Mouse (Mus musculus): ENCODE results near the gene March11. TPM values are rescaled to one million over a fixed set of nuclear protein-coding genes. Genes with fewer than 3 reads are reported as not detected.

The March11 gene
- polyA plus RNA-seq, 1 experiment from 2014 or later, result 3.6 TPM

- Histone ChIP-seq H3K27ac (ENCODE audit: low read depth, low read length) (no peak overlapping the region), H3K9me3 (ENCODE audit: control insufficient read depth, low read length) (no peaks in the 10 kb centered on the region), H3K4me2 (replicated peaks; ENCODE audit: low read depth, low read length) (no peak overlapping the region), H3K9ac (ENCODE audit: low read depth, low read length) (no peak overlapping the region), H3K4me1 (replicated peaks; ENCODE audit: control insufficient read depth, insufficient read depth, low read length) (no peaks in the 10 kb centered on the region), H3K36me3 (ENCODE audit: control insufficient read depth, insufficient read depth, low read length) (no peaks in the 10 kb centered on the region), H3K4me3 (ENCODE audit: low read depth, low read length) (no peak overlapping the region), H3K27me3 (ENCODE audit: control insufficient read depth, insufficient read depth, low read length) (no peaks in the 10 kb centered on the region)
- DNase-seq (ENCODE audit: low spot score), result no peak
- WGBS, result 87% methylated on average over 4 of the region's 4 CpGs
- no peak for ATAC-seq (ENCODE audit: low FRiP score)
Measured at GRCm38 (mm10) chr15:26378879-26379278, 70.0 kb downstream of the March11 start.

GRCm38 (mm10) chr15:26379831-26380230 is 71.0 kb downstream of the March11 start:
- Histone ChIP-seq H3K9me3 (ENCODE audit: control insufficient read depth, low read length) (no peaks in the 10 kb centered on the region), H3K4me1 (replicated peaks; ENCODE audit: control insufficient read depth, insufficient read depth, low read length) (no peaks in the 10 kb centered on the region), H3K27me3 (ENCODE audit: control insufficient read depth, insufficient read depth, low read length) (no peaks in the 10 kb centered on the region), H3K36me3 (ENCODE audit: control insufficient read depth, insufficient read depth, low read length) (no peaks in the 10 kb centered on the region), H3K9ac (ENCODE audit: low read depth, low read length) (no peak overlapping the region), H3K27ac (ENCODE audit: low read depth, low read length) (no peak overlapping the region), H3K4me2 (replicated peaks; ENCODE audit: low read depth, low read length) (no peak overlapping the region), H3K4me3 (ENCODE audit: low read depth, low read length) (no peak overlapping the region)
- ATAC-seq (ENCODE audit: low FRiP score) (no peak), DNase-seq (ENCODE audit: low spot score) (no peak)
- WGBS, result 95% methylated on average over 3 of the region's 3 CpGs

DNA sequence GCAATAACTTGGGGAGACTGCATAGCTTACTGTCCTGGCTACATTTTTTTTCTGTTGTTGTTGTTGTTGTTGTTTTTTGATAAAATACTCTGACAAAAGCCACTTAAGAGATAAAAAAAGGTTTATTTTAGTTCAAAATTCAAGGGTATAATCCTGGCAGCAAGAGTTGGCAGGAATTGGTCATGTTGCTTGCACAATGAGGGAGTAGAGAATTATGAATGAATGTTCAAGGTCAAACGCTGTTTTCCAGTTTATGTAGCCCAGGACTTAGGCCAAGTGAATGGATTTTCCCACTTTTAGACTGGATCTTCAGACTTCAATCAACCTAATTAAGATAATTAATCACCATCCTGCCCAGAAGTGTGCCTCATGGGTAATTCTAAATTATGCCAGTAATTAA is 72.0 kb downstream of the March11 start:
- no peak for ATAC-seq (ENCODE audit: low FRiP score)
- Histone ChIP-seq H3K4me3 (ENCODE audit: low read depth, low read length) (no peak overlapping the region), H3K36me3 (ENCODE audit: control insufficient read depth, insufficient read depth, low read length) (no peaks in the 10 kb centered on the region), H3K27me3 (ENCODE audit: control insufficient read depth, insufficient read depth, low read length) (no peaks in the 10 kb centered on the region), H3K4me2 (replicated peaks; ENCODE audit: low read depth, low read length) (no peak overlapping the region), H3K9me3 (ENCODE audit: control insufficient read depth, low read length) (no peaks in the 10 kb centered on the region), H3K27ac (ENCODE audit: low read depth, low read length) (no peak overlapping the region), H3K9ac (ENCODE audit: low read depth, low read length) (no peak overlapping the region), H3K4me1 (replicated peaks; ENCODE audit: control insufficient read depth, insufficient read depth, low read length) (no peaks in the 10 kb centered on the region)
- no peak for DNase-seq (ENCODE audit: low spot score)
- WGBS, result 83% methylated on average over 1 of the region's 1 CpGs

GRCm38 (mm10) chr15:26390001-26390400 is 81.2 kb downstream of the March11 start:
- DNase-seq (ENCODE audit: low spot score) (no peak), ATAC-seq (ENCODE audit: low FRiP score) (no peak)
- Histone ChIP-seq H3K36me3 (ENCODE audit: control insufficient read depth, insufficient read depth, low read length) (no peaks in the 10 kb centered on the region), H3K9me3 (ENCODE audit: control insufficient read depth, low read length) (no peaks in the 10 kb centered on the region), H3K9ac (ENCODE audit: low read depth, low read length) (no peak overlapping the region), H3K27me3 (ENCODE audit: control insufficient read depth, insufficient read depth, low read length) (no peaks in the 10 kb centered on the region), H3K27ac (ENCODE audit: low read depth, low read length) (no peak overlapping the region), H3K4me2 (replicated peaks; ENCODE audit: low read depth, low read length) (no peak overlapping the region), H3K4me1 (replicated peaks; ENCODE audit: control insufficient read depth, insufficient read depth, low read length) (no peaks in the 10 kb centered on the region), H3K4me3 (ENCODE audit: low read depth, low read length) (no peak overlapping the region)
- WGBS, result 96% methylated on average over 9 of the region's 9 CpGs

DNA sequence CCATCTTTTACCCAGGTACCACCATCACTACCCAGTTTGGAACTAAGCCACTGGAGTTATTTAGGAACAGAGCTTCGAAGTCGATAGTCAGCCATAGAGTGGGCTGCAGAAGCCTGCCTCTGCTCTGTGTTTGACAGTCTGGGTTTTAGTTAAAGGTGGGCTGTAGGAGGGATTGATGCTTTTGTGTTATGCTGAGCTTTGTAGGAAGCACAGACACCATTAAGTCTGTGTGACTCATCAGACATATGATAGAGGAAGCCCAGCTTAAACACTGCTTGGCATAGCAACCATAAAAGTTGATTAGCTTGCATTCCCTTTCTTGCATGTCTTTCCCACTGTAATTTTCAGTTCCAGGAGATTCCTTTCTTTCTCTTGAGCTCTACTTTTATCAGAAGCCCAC is 87.7 kb downstream of the March11 start:
- H3K9ac ChIP-seq (ENCODE audit: low read depth, low read length), result no peak overlapping the region
- no peaks in the 10 kb centered on the region for H3K9me3 ChIP-seq (ENCODE audit: control insufficient read depth, low read length)
- no peak overlapping the region for H3K27ac ChIP-seq (ENCODE audit: low read depth, low read length)
- 97% methylated on average over 2 of the region's 2 CpGs for WGBS
- H3K4me1 ChIP-seq (replicated peaks; ENCODE audit: control insufficient read depth, insufficient read depth, low read length), result no peaks in the 10 kb centered on the region
- DNase-seq (ENCODE audit: low spot score) (no peak), ATAC-seq (ENCODE audit: low FRiP score) (no peak)
- no peak overlapping the region for H3K4me3 ChIP-seq (ENCODE audit: low read depth, low read length)
- H3K36me3 ChIP-seq (ENCODE audit: control insufficient read depth, insufficient read depth, low read length), result no peaks in the 10 kb centered on the region
- H3K27me3 ChIP-seq (ENCODE audit: control insufficient read depth, insufficient read depth, low read length), result no peaks in the 10 kb centered on the region
- no peak overlapping the region for H3K4me2 ChIP-seq (replicated peaks; ENCODE audit: low read depth, low read length)

DNA sequence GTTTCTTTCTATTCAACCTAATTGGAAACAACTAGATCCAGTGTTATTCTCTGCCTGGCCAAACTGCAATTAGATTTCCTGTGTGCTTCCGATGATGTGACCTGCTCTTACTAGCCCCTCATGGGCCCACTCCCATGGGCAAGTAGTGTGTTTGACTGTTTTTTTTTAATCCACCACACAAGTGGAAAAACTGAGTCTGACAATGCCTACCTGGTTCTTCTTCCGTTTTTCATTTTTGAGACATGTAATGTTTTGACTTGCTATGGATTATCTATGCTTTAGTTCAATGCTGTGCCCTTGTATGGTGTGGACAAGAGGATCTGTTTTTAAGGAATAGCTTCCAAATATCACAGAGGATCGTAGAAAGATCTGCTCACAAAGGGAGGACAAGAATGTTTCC is 116.4 kb downstream of the March11 start:
- Histone ChIP-seq H3K4me1 (replicated peaks; ENCODE audit: control insufficient read depth, insufficient read depth, low read length) (no peaks in the 10 kb centered on the region), H3K4me3 (ENCODE audit: low read depth, low read length) (no peak overlapping the region), H3K9ac (ENCODE audit: low read depth, low read length) (no peak overlapping the region), H3K27ac (ENCODE audit: low read depth, low read length) (no peak overlapping the region), H3K9me3 (ENCODE audit: control insufficient read depth, low read length) (no peaks in the 10 kb centered on the region), H3K27me3 (ENCODE audit: control insufficient read depth, insufficient read depth, low read length) (no peaks in the 10 kb centered on the region), H3K36me3 (ENCODE audit: control insufficient read depth, insufficient read depth, low read length) (no peaks in the 10 kb centered on the region), H3K4me2 (replicated peaks; ENCODE audit: low read depth, low read length) (no peak overlapping the region)
- DNase-seq (ENCODE audit: low spot score) (no peak), ATAC-seq (ENCODE audit: low FRiP score) (no peak)
- 89% methylated on average over 3 of the region's 3 CpGs for WGBS

DNA sequence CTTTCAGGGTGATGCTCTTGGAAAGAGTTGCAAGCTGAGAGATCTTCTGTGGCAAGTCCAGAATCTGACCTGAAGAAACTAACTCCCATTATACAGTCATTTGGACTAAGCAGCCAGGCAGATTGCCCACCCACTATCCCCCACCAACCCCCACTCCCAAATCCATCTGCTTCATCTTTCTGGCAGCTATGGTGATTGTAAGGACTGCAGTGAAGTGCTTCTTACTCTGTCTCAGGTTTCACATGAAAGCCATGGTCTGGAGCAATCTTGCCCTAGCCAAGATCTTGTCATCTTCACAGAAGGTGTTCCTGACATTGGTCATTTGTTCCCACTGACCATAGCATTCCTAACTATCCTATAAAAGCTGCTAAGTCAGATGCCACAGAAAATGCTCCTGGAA is 117.4 kb downstream of the March11 start:
- ATAC-seq (ENCODE audit: low FRiP score), result no peak
- no peak overlapping the region for H3K4me2 ChIP-seq (replicated peaks; ENCODE audit: low read depth, low read length)
- H3K27ac ChIP-seq (ENCODE audit: low read depth, low read length), result no peak overlapping the region
- no peak overlapping the region for H3K9ac ChIP-seq (ENCODE audit: low read depth, low read length)
- DNase-seq (ENCODE audit: low spot score), result no peak
- no peak overlapping the region for H3K4me3 ChIP-seq (ENCODE audit: low read depth, low read length)
- no peaks in the 10 kb centered on the region for H3K4me1 ChIP-seq (replicated peaks; ENCODE audit: control insufficient read depth, insufficient read depth, low read length)
- no peaks in the 10 kb centered on the region for H3K36me3 ChIP-seq (ENCODE audit: control insufficient read depth, insufficient read depth, low read length)
- H3K27me3 ChIP-seq (ENCODE audit: control insufficient read depth, insufficient read depth, low read length), result no peaks in the 10 kb centered on the region
- no peaks in the 10 kb centered on the region for H3K9me3 ChIP-seq (ENCODE audit: control insufficient read depth, low read length)

DNA sequence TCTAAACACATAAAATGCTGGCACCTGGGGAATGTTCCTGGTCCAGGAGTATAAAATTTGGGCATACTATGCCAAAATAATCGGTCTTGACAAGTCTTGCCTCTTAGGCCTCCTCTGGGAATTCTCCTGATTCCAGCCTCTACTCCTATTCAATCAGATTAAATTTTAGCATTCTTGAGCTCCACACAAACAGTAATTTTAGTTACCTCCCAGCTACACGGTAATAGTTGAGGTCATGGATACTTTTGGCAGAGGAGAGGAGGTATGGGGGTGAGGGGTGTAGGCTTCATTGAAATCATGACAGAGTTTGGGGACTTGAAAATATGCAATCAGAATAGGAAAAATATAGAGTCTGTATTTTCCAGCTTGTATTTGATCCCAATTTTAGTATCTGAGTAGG is 121.7 kb downstream of the March11 start:
- WGBS, result 93% methylated on average over 2 of the region's 2 CpGs
- no peak overlapping the region for H3K4me2 ChIP-seq (replicated peaks; ENCODE audit: low read depth, low read length)
- no peak overlapping the region for H3K4me3 ChIP-seq (ENCODE audit: low read depth, low read length)
- DNase-seq (ENCODE audit: low spot score), result no peak
- no peak for ATAC-seq (ENCODE audit: low FRiP score)
- no peaks in the 10 kb centered on the region for H3K4me1 ChIP-seq (replicated peaks; ENCODE audit: control insufficient read depth, insufficient read depth, low read length)
- H3K27me3 ChIP-seq (ENCODE audit: control insufficient read depth, insufficient read depth, low read length), result no peaks in the 10 kb centered on the region
- no peak overlapping the region for H3K9ac ChIP-seq (ENCODE audit: low read depth, low read length)
- H3K27ac ChIP-seq (ENCODE audit: low read depth, low read length), result no peak overlapping the region
- H3K9me3 ChIP-seq (ENCODE audit: control insufficient read depth, low read length), result no peaks in the 10 kb centered on the region
- H3K36me3 ChIP-seq (ENCODE audit: control insufficient read depth, insufficient read depth, low read length), result no peaks in the 10 kb centered on the region

DNA sequence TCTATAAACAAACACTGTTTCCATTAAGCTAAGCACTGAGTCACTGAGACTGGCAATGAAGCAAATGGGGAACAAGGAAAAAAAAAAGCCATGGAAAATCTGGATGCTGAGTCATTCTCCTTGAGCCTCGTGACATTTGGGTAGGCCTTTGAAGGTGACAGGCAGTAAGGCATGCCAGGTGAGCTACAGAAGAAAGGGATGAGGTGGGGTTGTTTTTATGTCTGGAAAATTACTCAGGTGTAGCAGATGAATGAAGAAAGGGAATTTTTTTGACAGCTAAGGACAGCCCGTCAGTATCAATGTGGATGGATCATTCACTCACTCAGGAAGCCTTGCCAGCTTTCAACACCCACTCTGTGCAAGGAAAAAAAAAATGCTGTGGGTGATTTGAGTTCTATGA is 123.8 kb downstream of the March11 start:
- Histone ChIP-seq H3K9ac (ENCODE audit: low read depth, low read length) (no peak overlapping the region), H3K27me3 (ENCODE audit: control insufficient read depth, insufficient read depth, low read length) (no peaks in the 10 kb centered on the region), H3K9me3 (ENCODE audit: control insufficient read depth, low read length) (no peaks in the 10 kb centered on the region), H3K4me3 (ENCODE audit: low read depth, low read length) (no peak overlapping the region), H3K4me1 (replicated peaks; ENCODE audit: control insufficient read depth, insufficient read depth, low read length) (no peaks in the 10 kb centered on the region), H3K27ac (ENCODE audit: low read depth, low read length) (no peak overlapping the region), H3K4me2 (replicated peaks; ENCODE audit: low read depth, low read length) (no peak overlapping the region), H3K36me3 (ENCODE audit: control insufficient read depth, insufficient read depth, low read length) (no peaks in the 10 kb centered on the region)
- ATAC-seq (ENCODE audit: low FRiP score) (no peak), DNase-seq (ENCODE audit: low spot score) (no peak)
- 84% methylated on average over 2 of the region's 2 CpGs for WGBS

Measured in hindbrain, embryonic 11.5 days (tissue).